Mouse (Mus musculus) ES-CJ7 (cell line): ENCODE results near the gene Yae1d1.
A peak's percentile ranks its signal among the peaks of the same experiment; 100 is the strongest.
"Not testable (repeated sequence)": the region's sequence is repeated elsewhere in the genome, so short reads cannot be mapped to it uniquely, and the experiment has no call there.

Source experiments
- DNase-seq: peaks from one replicate; pipeline ENCODE4 v3.0.0; 2011; ENCODE audit warnings: low read depth, low spot score

Gene Yae1d1

DNA sequence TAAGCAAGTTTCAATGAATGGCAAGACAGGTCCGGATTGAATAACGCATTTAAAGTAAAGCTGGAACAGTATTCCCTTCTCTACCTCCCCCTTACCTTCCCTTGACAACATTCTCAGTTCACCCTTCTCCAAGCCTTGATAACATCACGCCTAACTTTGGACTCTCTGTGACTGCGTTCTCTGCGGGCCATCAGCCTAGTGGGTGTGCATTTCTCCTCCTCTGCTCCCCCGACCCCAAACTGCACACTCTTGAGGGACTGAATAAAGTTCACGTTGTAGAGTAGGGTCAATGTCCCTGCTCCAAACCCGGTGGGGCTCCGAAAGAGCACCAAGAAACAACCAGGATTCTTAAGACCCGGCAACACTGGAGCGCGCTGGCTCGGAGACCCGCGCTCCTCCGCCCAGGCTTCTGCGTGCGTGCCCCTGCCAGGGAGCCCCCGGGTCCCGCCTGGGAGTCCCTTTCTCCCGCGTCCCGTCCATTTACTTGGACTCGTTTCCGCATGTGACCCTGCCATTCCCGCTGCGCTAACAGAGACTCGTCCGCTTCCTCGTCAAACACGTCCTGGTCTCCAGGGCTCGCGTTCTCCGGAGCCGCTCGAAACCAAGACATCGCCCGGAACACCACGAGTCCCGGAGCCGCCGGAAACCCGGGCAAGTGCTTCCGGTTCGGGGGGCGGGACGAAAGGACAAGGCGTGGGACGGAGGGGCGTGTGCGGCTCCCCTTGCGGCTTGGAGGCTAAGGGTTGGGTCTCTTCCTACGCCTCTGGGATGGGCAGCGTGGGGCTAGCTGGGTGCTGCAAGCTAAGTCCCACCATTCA, at the start of gene Yae1d1:
Yae1d1 (minus strand) TSS at position 653 of the 818 bp plus-strand sequence.
- DNase-seq, result peak; percentile 92

DNA sequence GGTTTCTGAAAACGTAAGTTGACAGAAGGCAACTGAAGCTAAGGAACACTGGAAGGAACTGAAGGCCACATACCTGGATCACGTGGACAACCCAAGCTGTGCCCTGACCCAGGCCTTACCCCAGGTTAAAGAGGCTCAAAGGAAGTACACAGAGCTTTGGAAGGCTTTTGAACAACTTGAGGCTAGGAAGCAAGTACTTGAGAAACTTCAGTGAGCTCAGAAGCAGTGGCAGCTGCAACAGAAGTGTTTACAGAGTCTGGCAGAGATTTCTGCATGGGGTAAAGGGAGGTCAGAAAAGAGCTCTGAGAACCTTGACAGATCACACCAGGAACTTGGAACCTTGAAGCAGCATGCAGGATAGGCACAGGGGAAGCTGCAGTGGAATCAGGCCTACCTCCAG, 45.7 kb upstream of the Yae1d1 start:
- DNase-seq, result no peak

DNA sequence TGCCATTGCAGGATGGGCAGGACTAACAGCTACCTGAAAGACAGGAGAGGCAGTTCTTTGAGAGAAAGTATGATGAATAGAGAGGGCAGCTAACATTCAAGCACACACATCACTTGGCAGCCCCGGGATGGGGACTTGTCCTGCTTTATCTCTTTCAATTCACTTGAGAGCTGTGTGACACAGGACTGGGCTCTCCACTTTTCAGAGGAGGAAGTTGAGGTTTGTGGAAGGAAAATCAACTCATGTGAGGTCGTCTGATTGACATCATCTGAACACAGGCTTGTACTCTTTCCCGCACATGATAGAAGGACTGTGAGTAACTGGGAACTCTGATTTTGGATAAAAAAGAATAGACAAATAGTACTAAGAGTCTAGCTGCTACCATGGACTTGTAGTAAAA, 23.5 kb upstream of the Yae1d1 start:
- no peak for DNase-seq

DNA sequence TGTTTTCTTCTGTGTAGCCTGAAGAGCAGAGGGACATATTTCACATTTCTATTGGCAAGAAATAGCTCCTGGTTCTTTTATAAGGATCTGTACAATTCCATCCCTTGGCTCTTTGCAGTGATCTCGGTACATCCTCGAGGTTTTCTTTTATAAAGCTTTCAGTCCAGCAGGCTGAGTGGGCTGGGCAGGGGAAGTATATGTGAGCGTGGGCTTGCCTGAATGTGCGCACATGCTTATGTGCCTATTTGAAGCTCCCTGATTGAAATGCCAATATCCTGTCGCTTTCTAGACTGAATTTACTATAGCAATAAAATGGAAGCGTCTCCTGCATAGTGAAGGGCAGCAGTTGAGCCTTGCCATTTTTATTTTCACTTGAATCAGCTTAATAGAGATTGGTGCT, 20.1 kb upstream of the Yae1d1 start:
- DNase-seq, result no peak

DNA sequence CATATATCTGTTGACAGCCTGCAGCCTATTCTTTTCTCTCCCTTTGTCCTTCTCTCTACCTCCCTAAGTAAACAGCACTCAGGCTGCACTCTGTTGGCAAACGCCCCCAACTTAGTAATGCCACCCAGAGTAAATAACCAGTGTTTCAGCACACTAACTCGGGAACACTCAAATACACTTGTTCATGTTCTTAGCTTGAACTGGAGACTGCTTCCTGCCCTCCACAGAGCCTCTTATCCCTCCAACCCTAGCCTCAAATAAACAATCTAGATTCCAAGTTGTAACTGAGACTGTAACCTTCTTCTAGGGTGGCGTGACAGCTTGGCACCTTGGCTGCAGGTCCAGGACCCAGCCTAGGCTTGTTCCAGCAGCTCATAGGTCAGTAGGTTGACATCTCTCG, 17.9 kb upstream of the Yae1d1 start:
- no peak for DNase-seq

DNA sequence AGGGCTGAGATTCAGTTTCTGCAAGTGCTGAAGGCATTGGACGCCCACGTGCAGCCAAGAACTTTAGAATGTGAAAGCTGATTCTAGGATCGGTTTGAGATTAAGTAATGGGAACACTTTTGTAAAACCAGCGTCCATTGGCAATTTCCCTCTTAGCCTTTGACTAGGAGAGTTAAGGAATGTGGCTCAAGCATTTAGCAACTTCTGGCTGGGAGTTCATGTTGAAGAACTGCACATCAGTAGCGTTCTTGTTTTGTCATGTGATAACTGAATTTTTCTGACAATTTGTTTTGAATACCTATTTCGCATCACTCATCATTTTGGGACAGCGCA, 332 bp upstream of the Yae1d1 start:
- no peak for DNase-seq

DNA sequence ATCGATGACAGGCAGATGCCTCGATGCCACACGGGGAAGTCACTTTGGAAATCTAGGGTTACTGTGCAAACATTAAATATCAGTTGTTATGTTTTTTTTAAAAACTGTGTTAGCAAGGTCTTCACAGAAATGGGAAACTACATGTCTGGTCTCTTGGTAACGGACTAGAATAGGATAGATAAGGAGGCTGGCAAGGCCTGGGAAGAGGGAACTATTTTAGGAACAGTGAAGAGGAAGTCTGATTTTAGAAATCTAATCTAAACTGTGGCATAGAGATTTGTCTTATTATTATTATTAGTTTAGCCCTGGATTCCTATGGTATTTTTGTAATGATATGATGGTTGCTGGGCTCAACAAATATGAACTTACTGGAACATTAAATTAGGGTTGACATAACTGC, 1.1 kb downstream of the Yae1d1 start:
- DNase-seq, result no peak

DNA sequence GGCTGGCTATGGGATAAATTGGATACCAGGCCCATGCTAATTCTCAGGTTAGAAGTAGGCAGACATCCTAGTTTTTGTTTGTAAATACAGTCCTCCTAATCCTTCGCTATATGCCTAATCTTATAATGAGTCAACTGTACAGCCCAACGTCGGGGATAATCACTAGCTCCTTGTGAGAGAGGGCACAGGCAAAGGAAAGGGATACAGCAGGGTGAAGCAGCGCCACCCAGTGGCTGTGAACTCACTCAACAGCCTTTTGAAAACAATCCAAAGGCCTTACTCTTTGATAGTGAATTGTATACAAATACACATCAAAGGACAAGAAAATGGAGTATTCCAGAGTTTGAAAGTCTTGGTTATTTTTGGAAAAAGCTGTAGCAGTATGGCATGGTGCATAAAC, 10.0 kb downstream of the Yae1d1 start:
- DNase-seq, result peak; percentile 72

DNA sequence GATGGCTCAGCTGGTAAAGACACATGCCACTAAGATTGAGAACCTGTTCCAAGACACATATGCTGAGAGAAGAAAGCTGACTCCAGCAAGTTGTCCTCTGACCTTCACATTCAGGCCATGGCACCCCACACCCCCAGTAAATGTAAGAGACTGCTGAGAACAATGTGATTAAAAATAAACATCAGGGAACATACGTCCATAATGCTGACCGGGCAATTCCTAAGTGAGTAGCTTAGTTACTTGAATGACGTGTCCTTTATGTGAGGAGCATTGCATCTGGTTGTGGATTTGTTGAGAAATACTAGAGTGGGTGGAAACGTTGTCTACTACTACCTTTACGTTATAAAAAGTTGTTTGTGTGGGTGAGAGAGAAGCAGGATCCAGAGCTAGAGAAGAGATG, 10.5 kb downstream of the Yae1d1 start:
- no peak for DNase-seq

DNA sequence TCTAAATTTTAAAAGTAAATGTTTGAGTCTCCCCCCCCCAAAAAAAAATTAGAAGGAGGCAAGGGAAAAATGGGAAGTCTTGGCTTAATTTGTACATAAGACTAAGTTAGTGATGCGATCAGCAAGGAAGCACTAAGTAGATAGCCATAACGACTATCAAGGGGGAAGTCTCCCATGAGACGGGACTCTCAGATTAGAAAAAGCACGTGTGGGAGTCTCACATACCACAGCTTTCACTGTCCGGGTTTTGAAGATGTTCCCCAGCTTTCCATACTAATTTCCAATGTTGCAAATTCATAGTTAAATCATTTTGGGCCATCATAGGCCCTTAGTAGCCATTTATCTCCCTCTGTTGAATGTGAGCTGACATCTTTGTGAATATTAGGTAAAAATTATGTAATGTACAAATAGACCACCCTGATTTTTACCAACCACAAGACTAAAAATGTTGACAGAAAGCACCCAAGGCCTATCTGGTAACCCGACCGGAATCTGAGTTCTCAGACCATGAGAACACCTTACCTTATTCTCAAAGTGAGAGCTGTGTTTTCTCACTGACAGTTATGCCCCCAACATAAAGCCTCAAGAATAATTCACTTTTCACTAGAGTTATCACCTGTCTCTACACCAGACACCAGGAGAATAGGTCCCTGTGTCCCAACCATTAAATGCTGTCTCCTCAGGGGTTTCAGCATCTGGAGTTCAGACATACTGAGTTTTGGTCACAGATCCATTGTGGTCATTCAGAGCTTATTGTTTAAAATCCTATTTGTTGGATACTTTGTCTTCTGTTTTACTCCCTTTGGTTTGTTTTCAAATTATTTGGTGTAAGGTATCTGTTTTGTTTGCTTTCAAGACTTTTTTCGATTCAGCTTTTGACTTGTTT, 16.1 kb downstream of the Yae1d1 start:
- no peak for DNase-seq

DNA sequence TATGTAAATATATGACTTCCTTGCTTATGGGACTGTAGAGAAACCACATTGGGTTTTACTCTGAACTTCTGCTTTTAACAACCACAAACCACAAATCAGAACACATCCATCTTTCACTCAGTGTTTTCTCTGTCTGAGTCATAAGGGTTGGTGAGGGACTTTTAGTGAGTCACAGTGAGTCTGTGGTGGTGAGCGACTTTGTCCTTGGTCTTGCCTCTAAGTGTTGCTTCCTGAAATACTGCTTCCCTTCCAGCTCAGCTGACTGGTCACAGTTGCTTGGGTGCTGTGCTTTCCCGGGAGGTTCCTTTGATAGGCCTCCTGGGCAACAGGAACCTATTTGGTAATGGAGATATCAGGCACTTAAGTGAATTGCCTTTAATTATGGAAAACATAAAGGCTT, 17.3 kb downstream of the Yae1d1 start:
- no peak for DNase-seq

DNA sequence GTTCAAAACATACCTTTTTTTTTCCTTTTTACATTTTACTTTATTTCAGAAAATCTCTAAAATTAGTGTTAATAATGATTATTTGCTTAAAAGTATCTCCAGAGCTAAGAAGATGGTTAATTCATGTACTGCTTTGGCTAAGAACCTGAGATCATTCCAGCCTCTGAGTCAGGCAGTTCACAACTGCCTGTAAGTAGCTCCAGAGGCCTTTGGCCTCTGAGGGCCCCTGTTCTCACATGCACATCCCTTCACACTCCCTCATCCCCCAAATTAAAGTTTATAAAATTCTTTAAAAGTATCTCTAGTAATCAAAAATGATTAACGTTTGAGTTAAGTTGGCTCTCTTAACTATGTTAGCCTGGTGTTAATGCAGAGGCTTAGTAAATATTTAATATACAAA, 17.7 kb downstream of the Yae1d1 start:
- no peak for DNase-seq

DNA sequence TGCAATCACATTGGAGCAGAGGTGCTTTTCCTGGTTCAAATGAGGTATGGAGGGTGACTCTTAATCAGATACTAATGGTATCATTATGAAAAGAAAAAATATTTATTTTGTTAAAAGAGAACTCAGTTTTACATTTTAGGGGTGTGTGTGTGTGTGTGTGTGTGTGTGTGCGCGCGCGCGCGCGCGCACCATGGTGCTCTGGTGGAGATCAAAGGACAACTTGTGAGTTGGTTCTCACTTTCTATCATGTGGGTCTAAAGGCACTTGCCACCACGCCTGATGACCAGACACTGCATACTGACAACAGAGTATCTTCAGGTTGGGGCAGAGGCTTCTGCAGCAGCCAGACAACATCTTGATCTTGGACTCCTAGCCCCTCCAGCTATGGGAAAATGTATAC, 18.4 kb downstream of the Yae1d1 start:
- DNase-seq, result no peak

DNA sequence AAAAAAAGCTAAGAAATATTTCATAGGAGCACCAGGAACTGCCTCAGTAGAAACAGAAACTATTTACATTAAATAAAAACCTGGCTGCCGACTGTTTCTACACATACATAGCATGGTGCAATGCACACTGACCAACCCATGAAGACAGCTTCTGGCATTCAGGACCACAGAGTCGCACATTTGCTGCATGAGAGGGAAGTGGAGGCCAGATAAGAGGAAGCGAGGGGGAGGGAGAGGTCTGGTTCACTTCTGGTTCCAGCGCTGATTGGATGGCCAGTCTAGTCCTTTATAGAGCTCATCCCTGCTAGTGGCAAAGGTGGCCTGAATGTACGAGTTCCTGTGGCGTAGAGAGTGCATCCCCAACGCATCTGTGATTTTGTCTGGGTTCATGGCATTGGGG, 32.5 kb downstream of the Yae1d1 start:
- no peak for DNase-seq

DNA sequence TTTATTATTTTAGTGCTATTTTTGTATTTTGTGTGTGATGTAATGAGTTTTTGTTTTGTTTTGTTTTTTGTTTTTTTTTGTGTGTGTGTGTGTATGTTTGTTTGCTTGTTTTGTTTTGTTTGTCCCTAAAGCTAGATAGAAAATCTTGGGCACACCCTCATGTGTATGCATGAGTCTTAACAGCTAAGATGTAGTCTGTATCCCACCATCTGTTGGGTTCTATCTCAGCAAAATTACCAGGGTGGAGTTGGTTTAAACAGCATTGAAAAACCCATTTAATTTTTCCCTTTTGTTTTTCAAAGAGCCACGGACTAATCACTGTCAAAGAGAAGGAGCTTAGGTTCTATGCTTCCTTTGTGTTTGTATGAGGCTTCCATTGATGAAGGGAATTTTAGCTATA, 38.9 kb downstream of the Yae1d1 start:
- no peak for DNase-seq

DNA sequence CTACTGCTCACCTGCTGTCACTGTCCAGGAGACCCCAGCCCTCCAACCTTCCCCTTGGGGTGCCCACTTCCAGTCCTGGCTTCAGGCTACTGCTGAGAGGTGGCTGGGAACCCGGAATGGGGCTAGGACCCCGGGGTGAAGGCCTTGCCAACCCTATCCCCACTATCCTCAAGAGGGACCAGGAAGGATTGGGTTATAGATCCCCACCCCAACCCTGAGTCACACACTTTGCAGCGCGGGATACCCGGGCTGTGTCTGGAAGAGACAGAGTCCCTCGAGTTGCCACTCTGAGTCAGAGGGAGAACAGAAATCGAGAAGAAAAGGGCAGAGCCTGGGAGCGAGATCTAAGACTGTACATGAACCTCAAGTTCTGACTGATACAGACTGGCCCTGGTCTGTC, 42.6 kb downstream of the Yae1d1 start:
- not testable (repeated sequence) for DNase-seq

DNA sequence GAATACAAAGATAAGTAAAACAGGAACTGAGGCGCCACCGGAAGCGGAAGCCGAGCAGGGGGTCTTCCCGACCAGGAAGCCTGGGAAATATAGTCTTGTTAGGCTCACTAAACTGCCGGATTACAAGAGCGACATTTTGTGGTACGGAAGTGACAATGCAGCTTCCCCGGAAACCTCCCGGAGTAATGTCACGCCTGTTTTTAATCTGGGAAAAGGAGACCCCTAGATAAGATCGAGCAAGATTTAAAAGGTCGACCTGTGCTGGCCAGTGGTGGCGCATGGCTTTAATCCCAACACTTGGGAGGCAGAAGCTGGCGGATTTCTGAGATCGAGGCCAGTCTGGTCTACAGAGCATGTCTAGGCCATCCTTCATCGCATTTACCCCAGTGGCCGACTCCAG, 43.6 kb downstream of the Yae1d1 start:
- DNase-seq, result peak; percentile 36

DNA sequence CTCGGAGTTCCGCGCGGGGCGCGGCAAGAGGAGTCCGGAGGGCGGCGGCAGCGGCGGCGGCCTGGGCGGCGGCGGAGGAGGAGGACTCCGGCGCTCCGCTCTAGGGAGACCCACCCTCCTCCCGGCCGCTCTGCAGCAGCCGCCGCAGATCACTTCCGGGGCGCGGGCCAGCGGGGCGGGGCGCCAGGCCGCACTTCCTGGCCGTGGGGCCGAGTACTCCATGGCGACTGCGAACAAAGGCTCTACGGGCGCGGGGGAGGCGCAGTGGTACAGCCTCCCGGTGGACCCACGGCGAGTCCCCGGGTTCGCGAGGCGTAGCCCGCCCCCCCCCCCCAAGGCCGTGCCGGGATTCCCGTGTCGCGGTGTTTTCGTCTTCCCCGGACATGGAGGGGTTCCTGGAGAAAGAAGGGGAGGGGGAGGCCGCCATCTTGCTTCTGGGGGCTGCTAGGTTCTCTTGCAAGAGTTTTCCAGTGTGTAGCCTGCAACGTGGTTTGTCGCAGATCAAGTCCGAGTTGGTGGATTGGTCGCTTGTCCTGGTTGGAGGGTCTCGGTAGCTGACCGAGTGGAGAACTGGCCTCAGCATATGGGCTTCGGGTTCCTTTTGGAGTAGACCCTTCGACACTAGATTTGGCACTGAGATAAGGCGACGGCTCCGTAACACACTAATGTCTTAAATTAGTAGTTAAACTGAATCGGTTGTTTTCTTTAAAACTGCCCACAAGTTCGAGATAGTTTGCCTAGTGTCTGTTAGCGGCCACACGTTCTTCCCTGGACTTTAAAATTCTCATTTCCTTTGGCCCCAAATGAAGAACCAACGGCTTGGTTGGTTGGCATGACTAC, 48.9 kb downstream of the Yae1d1 start, which contains the start of gene Rala:
Rala (minus strand) TSS at position 162 of the 840 bp plus-strand sequence.
- DNase-seq, result peak; percentile 76

DNA sequence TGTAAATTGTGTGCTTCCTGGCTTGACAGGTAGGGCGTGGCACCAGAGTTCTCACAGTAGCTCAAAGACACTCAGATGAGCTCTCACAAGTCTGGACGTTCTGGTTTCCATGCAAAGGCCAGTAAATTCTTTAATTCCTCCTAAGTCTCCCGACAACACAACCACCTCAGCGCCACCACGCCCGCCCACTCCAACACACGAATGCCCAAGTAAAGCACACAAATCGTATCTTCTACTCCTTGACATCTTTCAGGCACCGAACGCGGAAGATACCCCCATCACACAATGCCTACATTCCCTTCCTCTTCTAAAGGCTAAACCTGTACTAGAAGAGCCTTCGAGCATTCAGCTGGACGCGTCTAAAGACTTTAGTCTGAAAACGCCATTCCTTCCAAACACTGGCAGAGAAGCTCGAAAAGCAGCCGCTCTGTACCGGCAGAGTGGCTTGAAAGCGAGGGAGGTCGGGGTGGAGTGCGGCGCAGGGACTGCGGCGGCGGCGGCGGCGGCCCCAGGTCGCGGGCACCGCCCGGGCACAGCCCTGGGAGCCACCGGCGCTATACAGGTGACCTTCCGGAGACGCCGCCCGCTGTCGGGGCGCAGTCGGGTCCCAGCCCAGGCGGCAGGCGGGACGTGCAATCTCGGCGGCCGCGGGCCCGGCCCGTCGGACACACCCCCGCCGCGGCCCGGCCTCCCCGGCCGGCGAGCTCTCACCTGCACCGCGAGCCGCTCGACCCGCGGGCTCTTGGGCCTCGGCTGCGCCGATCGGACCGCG, 49.7 kb downstream of the Yae1d1 start:
- peak; percentile 33 for DNase-seq

DNA sequence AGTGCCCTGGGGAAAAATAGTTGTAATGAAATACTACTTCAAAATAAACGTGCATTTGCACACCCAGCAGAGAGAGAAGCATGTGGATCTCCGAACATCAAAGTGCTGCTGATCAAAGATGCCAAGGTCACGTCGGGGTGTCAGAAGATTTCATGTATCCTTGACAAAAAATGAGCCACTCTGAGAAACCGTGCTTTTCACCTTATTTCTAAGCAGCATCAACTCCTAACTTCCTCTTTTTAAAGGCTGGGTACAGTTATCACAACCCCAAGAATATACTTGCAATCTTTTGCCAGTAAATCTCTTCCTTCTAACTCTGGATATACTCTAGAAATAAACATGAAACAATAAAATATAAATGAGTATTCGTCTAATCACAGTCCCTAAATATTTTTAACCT, 50.8 kb downstream of the Yae1d1 start:
- DNase-seq, result no peak
